Mouse (Mus musculus): ENCODE data around the gene Noc2l. TPM values are rescaled to one million over a fixed set of nuclear protein-coding genes. Genes with fewer than 3 reads are reported as not detected.

Gene Noc2l
- polyA plus RNA-seq (2015; fragmentation: Nextera tagmentation; extraction: Ambion mirVana), result 69.0 and 73.9 TPM in 2 replicates

GRCm38 (mm10) chr4:156235808-156236533, at the start of gene Noc2l:
TSS of gene Noc2l (plus strand) at chr4:156236010.
- ATAC-seq (ENCODE audit: low read depth) (peak; percentile 85), DNase-seq (peak; percentile 90)
- Histone ChIP-seq H3K4me3 (replicated peaks) (peak within 1 kb of the TSS; percentile 87), H3K4me2 (peak within 1 kb of the TSS; percentile 99), H3K27me3 (no peaks in the 10 kb centered on the region), H3K36me3 (peaks cover 68% of the 10 kb centered on the region), H3K4me1 (replicated peaks) (peaks cover 43% of the 10 kb centered on the region), H3K9ac (peak within 1 kb of the TSS; percentile 87), H3K27ac (peak within 1 kb of the TSS; percentile 97), H3K9me3 (replicated peaks) (no peaks in the 10 kb centered on the region)
- under 1% methylated on average over 90 of the region's 90 CpGs for WGBS (ENCODE audit: insufficient replicate concordance)

DNA sequence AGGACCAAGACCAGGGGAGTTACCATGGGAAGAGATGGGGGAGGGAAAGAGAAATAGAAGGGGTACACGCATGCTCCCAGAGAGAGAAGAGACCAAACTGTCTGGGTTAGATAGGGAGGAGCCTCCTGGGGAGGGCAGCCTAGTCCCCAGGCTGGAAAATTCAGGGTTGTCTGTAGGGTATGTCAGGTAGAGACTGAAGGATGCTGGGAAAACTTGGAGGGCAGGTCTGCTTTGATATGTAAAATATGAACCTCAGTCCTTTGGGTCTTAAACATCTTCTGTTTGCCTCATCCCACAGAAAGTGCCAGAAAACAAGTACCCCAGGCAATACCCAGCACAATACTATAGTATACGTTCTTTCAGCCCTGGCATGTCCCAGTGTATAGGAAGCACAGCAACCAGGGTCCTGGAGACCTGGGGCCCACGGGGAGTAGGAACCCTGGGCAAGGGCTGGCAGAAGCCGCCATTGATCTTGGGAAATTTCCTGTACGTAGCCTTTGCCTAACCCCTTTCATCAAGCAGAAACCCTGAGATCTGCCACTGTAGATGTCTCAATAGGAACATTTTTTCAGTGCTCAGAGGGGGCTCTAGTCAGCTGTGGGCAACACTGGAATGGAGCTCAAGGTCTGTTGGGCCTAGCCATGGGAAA, 47.5 kb upstream of the Noc2l start:
- Histone ChIP-seq H3K4me3 (replicated peaks) (no peak overlapping the region), H3K4me1 (replicated peaks) (peaks cover 94% of the 10 kb centered on the region), H3K36me3 (peaks cover 11% of the 10 kb centered on the region), H3K9ac (no peak overlapping the region), H3K27me3 (peaks cover 5% of the 10 kb centered on the region; the same call in 1 of the 2 replicates), H3K27ac (peak overlapping the region; percentile 40; the same call in 1 of the 2 replicates), H3K4me2 (no peak overlapping the region), H3K9me3 (replicated peaks) (no peaks in the 10 kb centered on the region)
- WGBS (ENCODE audit: insufficient replicate concordance), result 63% methylated on average over 5 of the region's 5 CpGs
- DNase-seq (no peak), ATAC-seq (ENCODE audit: low read depth) (no peak)

GRCm38 (mm10) chr4:156188811-156189323, 46.9 kb upstream of the Noc2l start:
- Histone ChIP-seq H3K4me1 (replicated peaks) (peaks cover 94% of the 10 kb centered on the region), H3K9ac (no peak overlapping the region), H3K4me2 (peak overlapping the region; percentile 15; the same call in 1 of the 2 replicates), H3K27me3 (peaks cover 11% of the 10 kb centered on the region; the same call in 1 of the 2 replicates), H3K4me3 (replicated peaks) (no peak overlapping the region), H3K36me3 (peaks cover 11% of the 10 kb centered on the region), H3K27ac (peak overlapping the region; percentile 40), H3K9me3 (replicated peaks) (no peaks in the 10 kb centered on the region)
- no peak for ATAC-seq (ENCODE audit: low read depth)
- 44% methylated on average over 6 of the region's 6 CpGs for WGBS (ENCODE audit: insufficient replicate concordance)
- DNase-seq, result no peak

DNA sequence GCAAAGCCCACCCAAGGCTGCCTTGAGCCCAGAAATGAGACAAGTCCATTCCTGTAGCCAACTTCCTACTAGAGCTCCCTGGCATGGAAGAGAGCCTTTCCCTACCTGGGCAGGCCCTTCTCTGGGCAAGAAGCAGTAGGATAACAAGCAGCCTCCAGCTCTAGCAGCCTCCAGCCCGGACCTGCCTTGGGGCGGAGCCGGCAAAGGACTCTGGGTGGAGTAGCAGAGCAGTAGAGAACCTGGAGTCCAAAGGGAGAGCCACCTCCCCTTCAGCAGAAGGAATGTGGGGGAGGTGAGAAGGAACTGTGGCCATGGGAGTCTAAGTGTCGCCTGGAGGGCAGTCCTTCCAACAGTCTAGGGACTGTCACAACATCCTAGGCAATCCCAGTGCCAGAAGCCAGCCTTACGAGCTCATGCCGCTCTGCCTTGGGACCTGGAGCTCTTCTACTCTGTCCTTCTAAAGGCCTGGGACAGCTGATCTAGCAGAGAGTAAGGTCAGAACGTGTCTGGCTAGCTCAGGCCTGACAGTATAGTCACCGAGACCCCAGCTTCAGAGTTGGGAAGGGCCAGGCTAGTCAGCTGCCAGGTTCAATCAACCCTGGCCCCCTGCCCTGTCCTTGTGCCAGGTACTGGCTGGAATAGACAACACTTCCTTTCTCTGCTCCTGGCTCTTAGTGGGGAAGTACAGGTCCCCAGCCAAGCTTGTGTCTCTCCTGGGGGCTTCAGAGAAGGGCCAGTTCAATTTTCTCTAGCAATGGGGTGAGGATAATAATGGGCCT, 43.2 kb upstream of the Noc2l start:
- Histone ChIP-seq H3K36me3 (peaks cover 11% of the 10 kb centered on the region), H3K4me2 (peak overlapping the region; percentile 19; the same call in 1 of the 2 replicates), H3K9me3 (replicated peaks) (no peaks in the 10 kb centered on the region), H3K9ac (peak overlapping the region; percentile 34), H3K4me3 (replicated peaks) (no peak overlapping the region), H3K27me3 (peaks cover 40% of the 10 kb centered on the region), H3K4me1 (replicated peaks) (peaks cover 88% of the 10 kb centered on the region), H3K27ac (no peak overlapping the region)
- 58% methylated on average over 8 of the region's 8 CpGs for whole genome bisulfite sequencing (ENCODE audit: insufficient replicate concordance)
- DNase-seq, result peak; percentile 50
- ATAC-seq (ENCODE audit: low read depth), result peak; percentile 35

GRCm38 (mm10) chr4:156193200-156193590, 42.6 kb upstream of the Noc2l start:
- DNase-seq, result no peak
- no peaks in the 10 kb centered on the region for H3K9me3 ChIP-seq (replicated peaks)
- no peak overlapping the region for H3K9ac ChIP-seq
- no peak overlapping the region for H3K27ac ChIP-seq
- peaks cover 11% of the 10 kb centered on the region for H3K36me3 ChIP-seq
- peaks cover 40% of the 10 kb centered on the region for H3K27me3 ChIP-seq
- 38% methylated on average over 2 of the region's 2 CpGs for WGBS (ENCODE audit: insufficient replicate concordance)
- no peak overlapping the region for H3K4me3 ChIP-seq (replicated peaks)
- no peak for ATAC-seq (ENCODE audit: low read depth)
- no peak overlapping the region for H3K4me2 ChIP-seq
- peaks cover 86% of the 10 kb centered on the region for H3K4me1 ChIP-seq (replicated peaks)

GRCm38 (mm10) chr4:156193906-156194305, 41.9 kb upstream of the Noc2l start:
- DNase-seq (no peak), ATAC-seq (ENCODE audit: low read depth) (no peak)
- Histone ChIP-seq H3K4me1 (replicated peaks) (peaks cover 86% of the 10 kb centered on the region), H3K9me3 (replicated peaks) (no peaks in the 10 kb centered on the region), H3K27ac (no peak overlapping the region; the same call in 1 of the 2 replicates), H3K4me3 (replicated peaks) (no peak overlapping the region), H3K9ac (no peak overlapping the region), H3K27me3 (peaks cover 40% of the 10 kb centered on the region), H3K36me3 (peaks cover 11% of the 10 kb centered on the region), H3K4me2 (0 out of 2 replicates have a peak overlapping the region, but pooled peaks have one; percentile 10)
- 72% methylated on average over 5 of the region's 5 CpGs for WGBS (ENCODE audit: insufficient replicate concordance)

GRCm38 (mm10) chr4:156194346-156194745, 41.5 kb upstream of the Noc2l start:
- no peaks in the 10 kb centered on the region for H3K9me3 ChIP-seq (replicated peaks)
- peaks cover 84% of the 10 kb centered on the region for H3K4me1 ChIP-seq (replicated peaks)
- 58% methylated on average over 6 of the region's 6 CpGs for WGBS (ENCODE audit: insufficient replicate concordance)
- peaks cover 11% of the 10 kb centered on the region for H3K36me3 ChIP-seq
- no peak overlapping the region for H3K9ac ChIP-seq
- ATAC-seq (ENCODE audit: low read depth) (no peak), DNase-seq (no peak)
- H3K4me2 ChIP-seq, result no peak overlapping the region; the same call in 1 of the 2 replicates
- H3K27me3 ChIP-seq, result peaks cover 40% of the 10 kb centered on the region
- H3K4me3 ChIP-seq (replicated peaks), result no peak overlapping the region
- no peak overlapping the region for H3K27ac ChIP-seq

- peaks cover 6% of the 10 kb centered on the region; the same call in 1 of the 2 replicates for H3K36me3 ChIP-seq
- H3K4me1 ChIP-seq (replicated peaks), result peaks cover 87% of the 10 kb centered on the region
- peak overlapping the region; percentile 87 for H3K9ac ChIP-seq
- DNase-seq, result no peak
- H3K4me3 ChIP-seq (replicated peaks), result peak overlapping the region; percentile 83
- peak overlapping the region; percentile 39 for H3K27ac ChIP-seq
- ATAC-seq (ENCODE audit: low read depth), result no peak
- WGBS (ENCODE audit: insufficient replicate concordance), result 9% methylated on average over 35 of the region's 35 CpGs
- no peaks in the 10 kb centered on the region for H3K9me3 ChIP-seq (replicated peaks)
- peak overlapping the region; percentile 99 for H3K4me2 ChIP-seq
- H3K27me3 ChIP-seq, result peaks cover 46% of the 10 kb centered on the region
Observed at GRCm38 (mm10) chr4:156195927-156196870, 39.6 kb upstream of the Noc2l start.

GRCm38 (mm10) chr4:156197131-156197828, 38.5 kb upstream of the Noc2l start, which contains the start of gene Agrn:
TSS of gene Agrn (minus strand) at chr4:156197488.
- WGBS (ENCODE audit: insufficient replicate concordance), result 1% methylated on average over 35 of the region's 88 CpGs

More at GRCm38 (mm10) chr4:156197131-156197828, 38.5 kb upstream of the Noc2l start, which contains the start of gene Agrn:
- peak; percentile 66 for DNase-seq
- peak within 1 kb of the TSS; percentile 93 for H3K27ac ChIP-seq
- peak within 1 kb of the TSS; percentile 99 for H3K4me2 ChIP-seq
- peaks cover 48% of the 10 kb centered on the region for H3K27me3 ChIP-seq
- peak within 1 kb of the TSS; percentile 87 for H3K9ac ChIP-seq
- peaks cover 4% of the 10 kb centered on the region; the same call in 1 of the 2 replicates for H3K36me3 ChIP-seq
- H3K9me3 ChIP-seq (replicated peaks), result no peaks in the 10 kb centered on the region
- peaks cover 84% of the 10 kb centered on the region for H3K4me1 ChIP-seq (replicated peaks)
- H3K4me3 ChIP-seq (replicated peaks), result peak within 1 kb of the TSS; percentile 83
- peak; percentile 80 for ATAC-seq (ENCODE audit: low read depth)
